Mouse (Mus musculus): ENCODE results near the gene Fam155a.

DNA sequence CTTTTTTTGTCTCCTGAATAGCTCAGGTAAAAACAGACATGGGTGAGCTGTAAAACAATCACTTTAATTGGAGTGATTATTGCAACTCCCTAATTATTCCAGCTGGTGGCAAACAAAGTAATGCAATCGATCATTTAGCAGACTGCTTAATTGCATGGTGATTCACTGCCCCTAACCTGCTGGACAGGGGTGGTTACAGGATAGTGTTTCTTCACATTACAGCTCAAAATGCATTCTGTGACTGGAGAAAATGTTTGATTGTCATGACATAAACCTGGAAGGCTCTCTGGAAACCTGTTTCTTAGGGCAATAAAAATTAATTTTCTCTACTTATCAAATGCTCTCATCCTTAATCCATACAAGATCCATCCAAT lies 276.7 kb downstream of the Fam155a start:
- TF ChIP-seq POLR2A (IDR thresholded peaks at IDR 0.05; ENCODE audit: low read depth, low read length), result no peak
- no peak for TF ChIP-seq CTCF (IDR thresholded peaks at IDR 0.05; ENCODE audit: extremely low read depth, insufficient read length, insufficient replicate concordance, low read depth, low read length)
